Mouse (Mus musculus): ENCODE data around the gene Mdfi. TPM values are rescaled to one million over a fixed set of nuclear protein-coding genes. Genes with fewer than 3 reads are reported as not detected.
A peak's percentile ranks its signal among the peaks of the same experiment; 100 is the strongest.

Gene Mdfi
- 1 to 10 TPM in 2 of 26 experiments, under 1 TPM in 1, not detected in 23; 0.49 to 1.9 (median 1.1) TPM for total RNA-seq (2018; cell fraction: chromatin; rRNA removed)
- total RNA-seq (2018; cell fraction: cytosol; rRNA removed): under 1 TPM in 6 of 26 experiments, not detected in 20; 0.09 to 0.58 (median 0.25) TPM
- total RNA-seq (2018; cell fraction: nucleus; rRNA removed): 1 to 10 TPM in 1 of 26 experiments, under 1 TPM in 1, not detected in 24; 0.98 to 1.1 TPM
- polyA plus RNA-seq (2018): 0.22 to 0.40 TPM in 2 of 3 replicates, not detected in the other

GRCm38 (mm10) chr17:47834482-47834767 lies at the start of gene Mdfi:
Gene Mdfi (minus strand): TSS chr17:47834691.
- H3K27ac ChIP-seq: no peak within 1 kb of the TSS
- H3K79me2 ChIP-seq (ENCODE audit: inconsistent target): no peaks in the 10 kb centered on the region
- 19% methylated on average over 18 of the region's 18 CpGs for WGBS (ENCODE audit: missing documents)
- no peak within 1 kb of the TSS for H3K4me3 ChIP-seq (ENCODE audit: inconsistent target)
- H3K36me3 ChIP-seq (ENCODE audit: inconsistent target): no peaks in the 10 kb centered on the region

- Histone ChIP-seq H3K79me2 (ENCODE audit: inconsistent target) (no peaks in the 10 kb centered on the region), H3K4me3 (ENCODE audit: inconsistent target) (no peak overlapping the region), H3K36me3 (ENCODE audit: inconsistent target) (no peaks in the 10 kb centered on the region), H3K27ac (no peak overlapping the region)
- 57% methylated on average over 5 of the region's 5 CpGs for WGBS (ENCODE audit: missing documents)
Measured at GRCm38 (mm10) chr17:47883099-47883498, 48.6 kb upstream of the Mdfi start.

GRCm38 (mm10) chr17:47881330-47881729 lies 46.8 kb upstream of the Mdfi start:
- Histone ChIP-seq H3K4me3 (ENCODE audit: inconsistent target) (no peak overlapping the region), H3K79me2 (ENCODE audit: inconsistent target) (no peaks in the 10 kb centered on the region), H3K36me3 (ENCODE audit: inconsistent target) (no peaks in the 10 kb centered on the region), H3K27ac (no peak overlapping the region)
- 98% methylated on average over 13 of the region's 13 CpGs for WGBS (ENCODE audit: missing documents)

GRCm38 (mm10) chr17:47879207-47879606 lies 44.7 kb upstream of the Mdfi start:
- Histone ChIP-seq H3K36me3 (ENCODE audit: inconsistent target) (no peaks in the 10 kb centered on the region), H3K27ac (no peak overlapping the region), H3K79me2 (ENCODE audit: inconsistent target) (no peaks in the 10 kb centered on the region), H3K4me3 (ENCODE audit: inconsistent target) (no peak overlapping the region)
- 100% methylated on average over 3 of the region's 3 CpGs for WGBS (ENCODE audit: missing documents)

GRCm38 (mm10) chr17:47878378-47879089 lies 44.0 kb upstream of the Mdfi start:
- H3K4me3 ChIP-seq (ENCODE audit: inconsistent target): no peak overlapping the region

GRCm38 (mm10) chr17:47877715-47878377 lies 43.4 kb upstream of the Mdfi start:
- H3K27ac ChIP-seq: no peak overlapping the region
- no peaks in the 10 kb centered on the region for H3K79me2 ChIP-seq (ENCODE audit: inconsistent target)
- no peaks in the 10 kb centered on the region for H3K36me3 ChIP-seq (ENCODE audit: inconsistent target)
- H3K4me3 ChIP-seq (ENCODE audit: inconsistent target): no peak overlapping the region
- 87% methylated on average over 10 of the region's 10 CpGs for WGBS (ENCODE audit: missing documents)

More at GRCm38 (mm10) chr17:47878378-47879089, 44.0 kb upstream of the Mdfi start:
- WGBS (ENCODE audit: missing documents): 87% methylated on average over 21 of the region's 35 CpGs
- Histone ChIP-seq H3K79me2 (ENCODE audit: inconsistent target) (no peaks in the 10 kb centered on the region), H3K27ac (no peak overlapping the region), H3K36me3 (ENCODE audit: inconsistent target) (no peaks in the 10 kb centered on the region)

GRCm38 (mm10) chr17:47876776-47877714 lies 42.6 kb upstream of the Mdfi start:
- Histone ChIP-seq H3K4me3 (ENCODE audit: inconsistent target) (no peak overlapping the region), H3K36me3 (ENCODE audit: inconsistent target) (no peaks in the 10 kb centered on the region), H3K27ac (no peak overlapping the region), H3K79me2 (ENCODE audit: inconsistent target) (no peaks in the 10 kb centered on the region)
- WGBS (ENCODE audit: missing documents): 90% methylated on average over 25 of the region's 26 CpGs

- Histone ChIP-seq H3K79me2 (ENCODE audit: inconsistent target) (no peaks in the 10 kb centered on the region), H3K36me3 (ENCODE audit: inconsistent target) (no peaks in the 10 kb centered on the region), H3K4me3 (ENCODE audit: inconsistent target) (peak overlapping the region; percentile 7; the same call in 1 of the 2 replicates), H3K27ac (no peak overlapping the region)
- WGBS (ENCODE audit: missing documents): 2% methylated on average over 9 of the region's 9 CpGs
Measured at GRCm38 (mm10) chr17:47873341-47873791, 38.9 kb upstream of the Mdfi start.

GRCm38 (mm10) chr17:47872311-47873011 lies 38.0 kb upstream of the Mdfi start:
- WGBS (ENCODE audit: missing documents): 96% methylated on average over 30 of the region's 31 CpGs
- no peaks in the 10 kb centered on the region for H3K79me2 ChIP-seq (ENCODE audit: inconsistent target)
- no peak overlapping the region for H3K27ac ChIP-seq
- H3K4me3 ChIP-seq (ENCODE audit: inconsistent target): no peak overlapping the region
- no peaks in the 10 kb centered on the region for H3K36me3 ChIP-seq (ENCODE audit: inconsistent target)

- Histone ChIP-seq H3K4me3 (ENCODE audit: inconsistent target) (no peak overlapping the region), H3K27ac (no peak overlapping the region), H3K36me3 (ENCODE audit: inconsistent target) (no peaks in the 10 kb centered on the region), H3K79me2 (ENCODE audit: inconsistent target) (no peaks in the 10 kb centered on the region)
- WGBS (ENCODE audit: missing documents): 90% methylated on average over 10 of the region's 10 CpGs
Measured at GRCm38 (mm10) chr17:47869874-47870273, 35.4 kb upstream of the Mdfi start.

- WGBS (ENCODE audit: missing documents): 69% methylated on average over 10 of the region's 10 CpGs
- Histone ChIP-seq H3K36me3 (ENCODE audit: inconsistent target) (no peaks in the 10 kb centered on the region), H3K79me2 (ENCODE audit: inconsistent target) (no peaks in the 10 kb centered on the region), H3K27ac (no peak overlapping the region), H3K4me3 (ENCODE audit: inconsistent target) (no peak overlapping the region)
Measured at GRCm38 (mm10) chr17:47866037-47866436, 31.5 kb upstream of the Mdfi start.

- H3K79me2 ChIP-seq (ENCODE audit: inconsistent target): no peaks in the 10 kb centered on the region
- H3K4me3 ChIP-seq (ENCODE audit: inconsistent target): no peak overlapping the region
- H3K36me3 ChIP-seq (ENCODE audit: inconsistent target): no peaks in the 10 kb centered on the region
- no peak overlapping the region for H3K27ac ChIP-seq
- WGBS (ENCODE audit: missing documents): 3% methylated on average over 17 of the region's 17 CpGs
Measured at GRCm38 (mm10) chr17:47864496-47864895, 30.0 kb upstream of the Mdfi start.

- 80% methylated on average over 10 of the region's 11 CpGs for WGBS (ENCODE audit: missing documents)
- Histone ChIP-seq H3K36me3 (ENCODE audit: inconsistent target) (no peaks in the 10 kb centered on the region), H3K79me2 (ENCODE audit: inconsistent target) (no peaks in the 10 kb centered on the region), H3K4me3 (ENCODE audit: inconsistent target) (no peak overlapping the region), H3K27ac (no peak overlapping the region)
Measured at GRCm38 (mm10) chr17:47863437-47863836, 28.9 kb upstream of the Mdfi start.

GRCm38 (mm10) chr17:47863023-47863422 lies 28.5 kb upstream of the Mdfi start:
- H3K36me3 ChIP-seq (ENCODE audit: inconsistent target): no peaks in the 10 kb centered on the region
- H3K27ac ChIP-seq: no peak overlapping the region
- no peak overlapping the region for H3K4me3 ChIP-seq (ENCODE audit: inconsistent target)
- no peaks in the 10 kb centered on the region for H3K79me2 ChIP-seq (ENCODE audit: inconsistent target)
- WGBS (ENCODE audit: missing documents): 97% methylated on average over 4 of the region's 4 CpGs

Data from macrophage (primary cell).